32 mouse cellular contexts compared by ENCODE assay signal in the genomic region with DNA sequence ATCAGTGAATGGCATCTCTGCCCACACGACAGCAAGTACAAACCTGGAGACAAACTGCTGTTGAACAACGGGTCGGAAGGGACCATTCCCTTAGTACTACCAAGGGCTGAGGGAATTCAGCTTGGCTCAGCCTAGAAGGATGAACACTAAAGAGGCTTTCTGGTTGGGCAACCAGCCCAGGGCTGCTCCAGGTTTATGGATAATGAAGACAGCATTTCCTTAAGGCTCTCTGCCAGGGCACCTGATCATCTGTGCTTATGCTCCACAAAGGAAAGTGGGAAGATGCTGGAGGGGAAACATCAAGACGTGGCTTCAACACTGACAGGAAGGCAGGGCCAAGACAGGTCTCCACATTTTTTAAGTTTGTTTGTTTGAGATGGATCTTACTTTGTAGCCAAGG. TPM values are rescaled to one million over a fixed set of nuclear protein-coding genes. Genes with fewer than 3 reads are reported as not detected.
A peak's percentile ranks its signal among the peaks of the same experiment; 100 is the strongest.
DNase-seq lines count a peak whose midpoint lies in the region; ATAC-seq and TF ChIP-seq lines count a peak whose summit lies in the region.
"Had no signal": no experiment of that assay in that cellular context is flagged by ENCODE, and none has a peak within 500 bp of the region (broad histone marks: within the 10 kb centered on the region; RNA-seq: fewer than 3 reads in every experiment).

No protein-coding gene starts in this region.

- no peak overlapping the region for H3K4me3 ChIP-seq in hindbrain, embryonic 12.5 days
- H3K4me3 ChIP-seq in gastrocnemius, adult 2 months: no peak overlapping the region
- H3K4me3 ChIP-seq in forebrain, embryonic 13.5 days: no peak overlapping the region
- H3K4me3 ChIP-seq: erythroblast, embryonic 14.5 days; forebrain, embryonic 12.5 days; limb, embryonic 12.5 days had no signal

- ATAC-seq in hindbrain, embryonic 12.5 days (ENCODE audit: low FRiP score): no peak
- no peak for ATAC-seq in forebrain, embryonic 13.5 days
- ATAC-seq: activated CD4-positive, CD25-positive, alpha-beta regulatory T cell, adult 4 months; inflammation-experienced regulatory T-cells, adult 6 months; liver, postnatal 0 days; midbrain, embryonic 16.5 days had no signal

- no peak for TF ChIP-seq CTCF in gastrocnemius, adult 2 months (IDR thresholded peaks at IDR 0.05)

- no peaks in the 10 kb centered on the region for H3K4me1 ChIP-seq in hindbrain, embryonic 12.5 days
- no peaks in the 10 kb centered on the region for H3K4me1 ChIP-seq in forebrain, embryonic 13.5 days
- H3K4me1 ChIP-seq: forebrain, embryonic 12.5 days; limb, embryonic 12.5 days had no signal

- no peaks in the 10 kb centered on the region for H3K27me3 ChIP-seq in hindbrain, embryonic 12.5 days
- H3K27me3 ChIP-seq in forebrain, embryonic 13.5 days: no peaks in the 10 kb centered on the region
- H3K27me3 ChIP-seq: CH12.LX; forebrain, embryonic 12.5 days; limb, embryonic 12.5 days had no signal

- peaks cover 81% of the 10 kb centered on the region for H3K36me3 ChIP-seq in hindbrain, embryonic 12.5 days
- peaks cover 89% of the 10 kb centered on the region for H3K36me3 ChIP-seq in forebrain, embryonic 13.5 days (ENCODE audit: poor library complexity, severe bottlenecking)

- H3K9me3 ChIP-seq in hindbrain, embryonic 12.5 days (replicated peaks): no peaks in the 10 kb centered on the region
- H3K9me3 ChIP-seq in forebrain, embryonic 13.5 days (replicated peaks): no peaks in the 10 kb centered on the region
- H3K9me3 ChIP-seq: forebrain, embryonic 12.5 days; limb, embryonic 12.5 days had no signal

- whole genome bisulfite sequencing in hindbrain, embryonic 12.5 days: 81% methylated on average over 4 of the region's 4 CpGs
- WGBS in forebrain, embryonic 13.5 days: 79% methylated on average over 4 of the region's 4 CpGs

- H3K4me2 ChIP-seq in hindbrain, embryonic 12.5 days (replicated peaks): no peak overlapping the region
- H3K4me2 ChIP-seq in forebrain, embryonic 13.5 days: no peak overlapping the region
- H3K4me2 ChIP-seq: forebrain, embryonic 12.5 days; heart, embryonic 11.5 days; hindbrain, embryonic 14.5 days; limb, embryonic 12.5 days; liver, embryonic 11.5 days; midbrain, embryonic 11.5 days had no signal

- H3K9ac ChIP-seq in hindbrain, embryonic 12.5 days: no peak overlapping the region
- no peak overlapping the region for H3K9ac ChIP-seq in forebrain, embryonic 13.5 days
- H3K9ac ChIP-seq: forebrain, embryonic 12.5 days; hindbrain, embryonic 14.5 days; limb, embryonic 12.5 days; liver, postnatal 0 days had no signal

- DNase-seq in cerebellum, adult 11 months: peak; percentile 42
- DNase-seq in cerebellum, postnatal 4 days (ENCODE audit: low spot score in 2 of 2): no peak
- DNase-seq in brain, adult 2 months (ENCODE audit: low read depth, low spot score): peak; percentile 35
- peak; percentile 68 for DNase-seq in cerebellum, adult 9-10 months
- DNase-seq in cerebellum, postnatal 36 days: peak; percentile 67 to 69
- DNase-seq in gastrocnemius, adult 2 months: no peak
- DNase-seq: adrenal gland, adult 2 months; gastrocnemius, postnatal 14 days; heart, adult 18-20 months; heart, postnatal 36 days; kidney, adult 11 months; kidney, postnatal 10 days; liver, postnatal 0 days; lung, postnatal 36 days; right cerebral cortex, postnatal 4 days; thymus, adult 18-20 months; thymus, postnatal 25 days had no signal

- intact Hi-C loops in gastrocnemius, adult 2 months (cut with DNase I): no loop called here

- no peak overlapping the region for H3K27ac ChIP-seq in hindbrain, embryonic 12.5 days
- H3K27ac ChIP-seq in gastrocnemius, adult 2 months: no peak overlapping the region
- H3K27ac ChIP-seq in forebrain, embryonic 13.5 days: no peak overlapping the region
- H3K27ac ChIP-seq: forebrain, embryonic 12.5 days; hindbrain, embryonic 14.5 days; limb, embryonic 12.5 days; stomach, postnatal 0 days had no signal

RNA-seq across cellular contexts. Expression of a gene that starts 27.1 kb away (rescaled TPM):
- polyA plus RNA-seq in hindbrain, embryonic 12.5 days (2016; fragmentation: Nextera tagmentation; extraction: Ambion mirVana): 0.52 and 0.63 TPM in 2 replicates
- total RNA-seq in gastrocnemius, adult 2 months (2021): under 1 TPM in 1 of 2 experiments, not detected in 1; 0.45 TPM
- polyA plus RNA-seq in forebrain, embryonic 13.5 days (2015; fragmentation: Nextera tagmentation; extraction: Ambion mirVana): 1.0 and 1.8 TPM in 2 replicates
- total RNA-seq: megakaryocyte, adult 5-6 weeks had no signal
- polyA plus RNA-seq: erythroblast, embryonic 14.5 days; liver, postnatal 0 days had no signal

RNA-seq across cellular contexts. Expression of a gene that starts 57.0 kb away (rescaled TPM):
- polyA plus RNA-seq in hindbrain, embryonic 12.5 days (2016; fragmentation: Nextera tagmentation; extraction: Ambion mirVana): 130 and 133 TPM in 2 replicates
- total RNA-seq in gastrocnemius, adult 2 months (2021): 10 to 100 TPM; 10.8 to 16.2 TPM
- polyA plus RNA-seq in forebrain, embryonic 13.5 days (2015; fragmentation: Nextera tagmentation; extraction: Ambion mirVana): 152 and 156 TPM in 2 replicates

RNA-seq across cellular contexts. Expression of a gene that starts 59.9 kb away (rescaled TPM):
- polyA plus RNA-seq in hindbrain, embryonic 12.5 days (2016; fragmentation: Nextera tagmentation; extraction: Ambion mirVana): 58.0 and 63.5 TPM in 2 replicates
- 100 to 1,000 TPM; 104 to 127 TPM for total RNA-seq in gastrocnemius, adult 2 months (2021)
- polyA plus RNA-seq in forebrain, embryonic 13.5 days (2015; fragmentation: Nextera tagmentation; extraction: Ambion mirVana): 53.0 and 55.9 TPM in 2 replicates

Comparison
In these comparisons a context has a peak if more than half of its experiments do, and no peak if none do; other contexts are left out.
1. DNase-seq: peak in cerebellum, adult 11 months (single experiment), brain, adult 2 months (single experiment), cerebellum, adult 9-10 months (single experiment) and cerebellum, postnatal 36 days (2 of 2); none in cerebellum, postnatal 4 days (0 of 2) and gastrocnemius, adult 2 months (single experiment).